Mouse (Mus musculus) brain, embryonic 14.5 days (tissue): ENCODE measurements at regions not wholly inside any gene's neighbourhood (a gene's known extent, or its start where the extent isn't known, plus 50 kb on each side); places are given as distances from the start of the nearest gene placed in this dataset.

ENCODE experiments used
- CTCF ChIP-seq: fragments of 200-500 bp; IDR thresholded peaks from 2 replicates; pipeline ENCODE4 v1.5.1; 2012; ENCODE audit warnings: inconsistent platforms, mild to moderate bottlenecking, moderate library complexity, borderline replicate concordance; ENCODE audit not compliant: insufficient read depth, insufficient read length; ENCODE audit errors: extremely low read depth
- POLR2A ChIP-seq: fragments of 200-500 bp; IDR thresholded peaks from 2 replicates; pipeline ENCODE4 v1.6.1; 2012; ENCODE audit warnings: mild to moderate bottlenecking, inconsistent platforms, borderline replicate concordance; ENCODE audit not compliant: poor library complexity, insufficient read depth, insufficient read length, severe bottlenecking; ENCODE audit errors: extremely low read depth

- TF ChIP-seq CTCF (peak; percentile 38; the same call in 1 of the 2 replicates), POLR2A (no peak)
These were observed 136.6 kb upstream of the Map3k7 start for GRCm38 (mm10) chr4:31827266-31827665.
